Mouse (Mus musculus) ZHBTc4 (cell line): ENCODE measurements around the gene Hdgf.
A peak's percentile ranks its signal among the peaks of the same experiment; 100 is the strongest.
"Not testable (repeated sequence)": the region's sequence is repeated elsewhere in the genome, so short reads cannot be mapped to it uniquely, and the experiment has no call there.

Experiments used
- DNase-seq: peaks from one replicate; pipeline ENCODE4 v3.0.0-alpha.2; 2011; ENCODE audit warnings: low read depth, low spot score

Hdgf gene

GRCm38 (mm10) chr3:87905880-87906485 lies at the start of gene Hdgf:
Hdgf (plus strand) TSS chr3:87906321.
- peak; percentile 99 for DNase-seq

- DNase-seq = no peak
Measured at GRCm38 (mm10) chr3:87857666-87858065, 48.5 kb upstream of the Hdgf start.

- peak; percentile 85 for DNase-seq
Measured at GRCm38 (mm10) chr3:87859813-87860212, 46.3 kb upstream of the Hdgf start.

GRCm38 (mm10) chr3:87864111-87864510 lies 42.0 kb upstream of the Hdgf start:
- DNase-seq = peak; percentile 92

GRCm38 (mm10) chr3:87877730-87878129 lies 28.4 kb upstream of the Hdgf start:
- DNase-seq = no peak

GRCm38 (mm10) chr3:87884291-87884690 lies 21.8 kb upstream of the Hdgf start:
- no peak for DNase-seq

GRCm38 (mm10) chr3:87884708-87885251 lies 21.3 kb upstream of the Hdgf start:
- DNase-seq = peak; percentile 61

- peak; percentile 99 for DNase-seq
Measured at GRCm38 (mm10) chr3:87885281-87886003, 20.7 kb upstream of the Hdgf start, which contains the start of gene Prcc. Prcc (minus strand) TSS chr3:87885608.

- no peak for DNase-seq
Measured at GRCm38 (mm10) chr3:87886004-87886365, 20.1 kb upstream of the Hdgf start.

- DNase-seq = no peak
Measured at GRCm38 (mm10) chr3:87886416-87886815, 19.7 kb upstream of the Hdgf start.

- DNase-seq = peak; percentile 47
Measured at GRCm38 (mm10) chr3:87887400-87887799, 18.7 kb upstream of the Hdgf start.

- DNase-seq = no peak
Measured at GRCm38 (mm10) chr3:87891481-87891880, 14.6 kb upstream of the Hdgf start.

GRCm38 (mm10) chr3:87893367-87893905 lies 12.7 kb upstream of the Hdgf start:
- peak; percentile 87 for DNase-seq

GRCm38 (mm10) chr3:87899266-87899665 lies 6.9 kb upstream of the Hdgf start:
- DNase-seq = no peak

- DNase-seq = no peak
Measured at GRCm38 (mm10) chr3:87899776-87900175, 6.3 kb upstream of the Hdgf start.

- DNase-seq = no peak
Measured at GRCm38 (mm10) chr3:87901036-87901624, 5.0 kb upstream of the Hdgf start.

- DNase-seq = not testable (repeated sequence)
Measured at GRCm38 (mm10) chr3:87901959-87902358, 4.2 kb upstream of the Hdgf start.

GRCm38 (mm10) chr3:87903821-87904220 lies 2.3 kb upstream of the Hdgf start:
- no peak for DNase-seq

GRCm38 (mm10) chr3:87906601-87906980 lies 470 bp downstream of the Hdgf start:
- peak; percentile 62 for DNase-seq

- peak; percentile 70 for DNase-seq
Measured at GRCm38 (mm10) chr3:87906981-87907857, 1.1 kb downstream of the Hdgf start.

GRCm38 (mm10) chr3:87907906-87908305 lies 1.8 kb downstream of the Hdgf start:
- no peak for DNase-seq
